Mouse (Mus musculus): Measurements from ENCODE around the gene Kcnip1. TPM values are rescaled to one million over a fixed set of nuclear protein-coding genes. Genes with fewer than 3 reads are reported as not detected.
A peak's percentile ranks its signal among the peaks of the same experiment; 100 is the strongest.

Kcnip1 gene
- polyA plus RNA-seq, 1 experiment from 2014 or later = 38.8 TPM

DNA sequence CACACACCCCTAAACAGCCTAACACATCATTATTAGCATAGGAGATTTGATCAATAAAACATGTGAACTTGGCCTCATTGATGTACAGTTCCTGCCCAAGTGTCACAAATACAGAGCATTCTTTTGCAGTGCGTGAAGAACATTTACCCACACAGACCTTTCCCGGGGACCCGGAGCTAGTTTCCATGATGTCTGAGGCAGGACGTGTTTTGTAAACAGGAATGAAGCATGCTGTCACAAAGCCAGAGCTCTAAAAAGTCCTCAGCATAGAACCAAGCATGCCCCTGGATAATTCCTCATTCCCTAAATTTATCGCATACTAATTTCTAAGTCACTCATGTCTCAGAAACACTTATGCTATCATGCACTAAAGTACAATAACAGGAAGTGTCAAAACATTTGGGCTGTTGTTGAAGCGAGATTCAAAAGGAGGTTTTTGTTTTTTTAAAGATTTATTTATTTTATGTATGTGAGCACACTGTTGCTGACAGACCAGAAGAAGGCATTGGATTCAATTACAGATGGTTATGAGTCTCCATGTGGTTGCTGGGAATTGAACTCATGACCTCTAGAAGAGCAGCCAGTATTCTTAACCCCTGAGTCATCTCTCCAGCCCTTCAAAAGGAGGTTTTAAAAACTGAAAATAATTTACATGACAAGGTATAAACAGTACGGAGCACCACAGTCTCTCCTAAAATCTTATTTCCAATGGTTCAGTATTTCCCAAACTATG lies 336.9 kb downstream of the Kcnip1 start:
- 82% methylated on average over 7 of the region's 7 CpGs for WGBS
- H3K4me2 ChIP-seq (replicated peaks) = no peak overlapping the region
- H3K27ac ChIP-seq = no peak overlapping the region
- H3K36me3 ChIP-seq = no peaks in the 10 kb centered on the region
- H3K9ac ChIP-seq = no peak overlapping the region
- H3K27me3 ChIP-seq (replicated peaks) = no peaks in the 10 kb centered on the region
- H3K4me3 ChIP-seq = no peak overlapping the region
- no peaks in the 10 kb centered on the region for H3K9me3 ChIP-seq
- no peak for ATAC-seq (ENCODE audit: low FRiP score, low read depth)
- no peaks in the 10 kb centered on the region for H3K4me1 ChIP-seq

DNA sequence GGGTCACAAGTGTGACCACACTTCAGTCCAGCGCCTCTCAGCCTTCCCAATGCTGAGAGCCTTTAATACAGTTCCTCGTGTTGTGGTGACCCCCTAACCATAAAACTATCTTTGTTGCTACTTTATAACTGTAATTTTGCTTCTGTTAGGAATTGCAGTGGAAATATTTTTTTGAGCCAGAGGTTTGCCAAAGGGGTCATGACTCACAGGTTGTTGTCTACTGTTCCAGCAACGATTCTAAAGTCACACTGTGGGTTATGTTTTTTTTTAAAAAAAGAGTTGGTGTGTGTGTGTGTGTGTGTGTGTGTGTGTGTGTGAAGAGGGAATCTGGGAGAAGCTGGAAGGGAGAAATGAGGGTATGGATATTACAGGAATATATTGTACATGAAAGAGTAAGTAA lies 337.7 kb downstream of the Kcnip1 start:
- H3K4me3 ChIP-seq = no peak overlapping the region
- H3K36me3 ChIP-seq = no peaks in the 10 kb centered on the region
- ATAC-seq (ENCODE audit: low FRiP score, low read depth) = no peak
- no peak overlapping the region for H3K9ac ChIP-seq
- WGBS = 74% methylated on average over 3 of the region's 3 CpGs
- no peak overlapping the region for H3K4me2 ChIP-seq (replicated peaks)
- H3K27ac ChIP-seq = no peak overlapping the region
- H3K9me3 ChIP-seq = no peaks in the 10 kb centered on the region
- no peaks in the 10 kb centered on the region for H3K27me3 ChIP-seq (replicated peaks)
- no peaks in the 10 kb centered on the region for H3K4me1 ChIP-seq

DNA sequence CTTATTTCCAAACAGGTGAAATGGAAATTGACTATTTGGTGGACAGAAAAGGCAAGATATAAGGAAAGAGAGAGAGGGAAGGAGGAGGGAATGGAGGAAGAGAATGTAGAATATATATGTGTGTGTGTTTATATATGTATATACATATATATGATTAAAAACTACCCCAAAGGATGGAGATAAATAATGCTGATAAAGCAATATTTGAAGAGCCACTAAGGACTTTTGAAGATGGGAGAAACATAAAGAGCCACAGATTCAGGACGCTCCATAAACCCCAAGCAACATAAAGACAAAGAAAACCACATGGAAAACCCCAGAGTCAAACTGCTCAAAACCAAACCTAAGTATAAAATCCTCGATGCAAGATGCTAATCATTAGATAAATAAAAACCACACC lies 338.5 kb downstream of the Kcnip1 start:
- H3K4me3 ChIP-seq = no peak overlapping the region
- no peaks in the 10 kb centered on the region for H3K36me3 ChIP-seq
- no peaks in the 10 kb centered on the region for H3K9me3 ChIP-seq
- H3K9ac ChIP-seq = no peak overlapping the region
- no peak for ATAC-seq (ENCODE audit: low FRiP score, low read depth)
- no peaks in the 10 kb centered on the region for H3K27me3 ChIP-seq (replicated peaks)
- H3K4me1 ChIP-seq = no peaks in the 10 kb centered on the region
- no peak overlapping the region for H3K27ac ChIP-seq
- WGBS = 85% methylated on average over 2 of the region's 2 CpGs
- no peak overlapping the region for H3K4me2 ChIP-seq (replicated peaks)

DNA sequence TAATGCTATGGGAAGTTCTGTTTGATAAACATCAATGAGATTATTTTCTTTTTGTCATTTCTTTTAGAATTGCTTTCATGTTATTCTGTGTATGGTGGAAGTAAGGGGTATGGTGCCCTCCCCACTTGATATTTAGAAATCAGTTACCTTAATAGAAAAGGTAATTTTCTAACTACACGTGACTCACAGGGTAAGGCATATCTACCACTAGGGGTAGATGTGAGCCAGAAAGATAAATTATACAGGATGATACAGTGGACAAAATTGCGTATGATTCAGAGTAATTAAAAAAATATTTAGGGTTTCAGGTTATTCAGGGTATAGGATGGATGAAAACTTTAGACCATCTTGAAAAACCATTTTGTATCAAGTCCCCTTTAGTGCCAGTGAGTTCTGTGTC lies 343.6 kb downstream of the Kcnip1 start:
- H3K4me2 ChIP-seq (replicated peaks) = no peak overlapping the region
- no peak overlapping the region for H3K27ac ChIP-seq
- no peak for ATAC-seq (ENCODE audit: low FRiP score, low read depth)
- H3K27me3 ChIP-seq (replicated peaks) = no peaks in the 10 kb centered on the region
- H3K4me3 ChIP-seq = no peak overlapping the region
- H3K9ac ChIP-seq = no peak overlapping the region
- 79% methylated on average over 2 of the region's 2 CpGs for WGBS
- H3K36me3 ChIP-seq = no peaks in the 10 kb centered on the region
- H3K4me1 ChIP-seq = no peaks in the 10 kb centered on the region
- no peaks in the 10 kb centered on the region for H3K9me3 ChIP-seq

DNA sequence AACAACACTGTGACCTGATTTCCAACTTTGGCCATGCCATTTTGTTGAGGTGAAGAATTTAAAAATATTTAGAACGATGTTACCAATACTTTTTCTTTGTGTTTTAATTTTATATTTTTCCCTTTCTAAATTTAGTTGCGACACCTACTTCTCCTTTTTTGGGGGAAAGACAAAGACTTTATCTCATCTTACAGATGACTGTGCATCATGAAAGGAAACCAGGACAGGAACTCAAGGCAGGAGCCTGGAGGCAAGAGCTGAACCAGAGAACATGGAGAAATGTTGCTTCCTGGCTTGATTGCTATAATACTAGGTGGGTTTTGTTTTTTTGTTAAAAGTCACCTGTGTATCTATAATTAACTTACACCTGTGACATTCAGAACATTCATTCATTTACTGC lies 355.8 kb downstream of the Kcnip1 start:
- no peak for ATAC-seq (ENCODE audit: low FRiP score, low read depth)
- no peaks in the 10 kb centered on the region for H3K36me3 ChIP-seq
- H3K9me3 ChIP-seq = no peaks in the 10 kb centered on the region
- no peak overlapping the region for H3K9ac ChIP-seq
- H3K4me1 ChIP-seq = no peaks in the 10 kb centered on the region
- WGBS = 94% methylated on average over 2 of the region's 2 CpGs
- H3K27me3 ChIP-seq (replicated peaks) = no peaks in the 10 kb centered on the region
- H3K27ac ChIP-seq = no peak overlapping the region
- no peak overlapping the region for H3K4me2 ChIP-seq (replicated peaks)
- H3K4me3 ChIP-seq = no peak overlapping the region

DNA sequence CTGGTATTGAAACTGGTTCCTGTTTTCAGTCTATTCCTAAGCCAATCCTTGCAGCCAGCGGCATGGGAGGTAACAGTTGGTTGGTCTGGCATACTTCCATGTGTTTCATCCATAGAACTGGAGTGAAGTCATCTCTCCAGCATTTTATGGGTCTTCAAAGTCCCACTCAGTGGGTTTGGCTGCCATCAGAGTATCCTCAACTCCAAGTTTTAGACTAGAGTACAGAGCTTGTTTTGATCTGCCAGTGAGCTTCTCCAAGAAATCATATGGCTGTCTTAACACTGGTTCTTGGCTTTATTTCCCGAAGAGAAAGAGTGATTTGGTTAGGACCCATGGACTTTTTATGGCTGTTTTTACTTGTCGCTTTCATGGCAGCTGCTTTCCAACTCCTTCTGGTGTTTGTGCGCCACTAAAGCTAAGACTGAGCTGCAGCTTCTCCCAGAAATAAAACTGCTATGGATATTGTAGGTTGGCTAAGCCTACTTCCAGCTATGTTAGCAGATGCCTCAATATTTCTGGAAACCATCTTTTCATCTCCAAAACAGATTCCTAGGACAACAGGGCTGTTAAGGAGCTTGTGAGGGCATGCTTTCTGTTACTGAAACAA lies 365.7 kb downstream of the Kcnip1 start:
- no peak overlapping the region for H3K4me3 ChIP-seq
- no peak overlapping the region for H3K4me2 ChIP-seq (replicated peaks)
- no peaks in the 10 kb centered on the region for H3K9me3 ChIP-seq
- WGBS = 88% methylated on average over 4 of the region's 4 CpGs
- H3K36me3 ChIP-seq = no peaks in the 10 kb centered on the region
- H3K27ac ChIP-seq = no peak overlapping the region
- no peak for ATAC-seq (ENCODE audit: low FRiP score, low read depth)
- no peaks in the 10 kb centered on the region for H3K27me3 ChIP-seq (replicated peaks)
- H3K4me1 ChIP-seq = no peaks in the 10 kb centered on the region
- H3K9ac ChIP-seq = no peak overlapping the region

DNA sequence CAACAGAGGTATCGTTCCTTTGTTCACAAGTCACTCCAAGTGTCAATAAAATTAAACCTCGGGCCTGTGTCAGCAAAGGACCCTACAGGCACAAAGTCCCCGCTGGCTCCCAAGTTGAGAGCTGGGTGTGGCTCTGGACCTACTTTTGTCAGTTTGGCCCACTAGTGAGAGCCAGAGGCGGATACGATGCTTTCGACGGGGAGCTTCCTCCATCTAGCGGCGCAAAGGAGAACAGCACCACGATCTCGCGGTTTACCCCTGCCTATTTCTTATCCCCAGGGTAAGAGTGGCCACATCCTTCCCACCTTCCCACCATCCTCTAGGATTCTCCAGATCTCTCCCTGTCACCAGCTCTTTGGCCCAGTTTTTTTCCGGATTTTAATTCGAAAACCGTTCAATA lies 378.7 kb downstream of the Kcnip1 start:
- peaks cover 3% of the 10 kb centered on the region; the same call in 1 of the 2 replicates for H3K27me3 ChIP-seq (replicated peaks)
- H3K9me3 ChIP-seq = no peaks in the 10 kb centered on the region
- H3K27ac ChIP-seq = no peak overlapping the region
- no peak for ATAC-seq (ENCODE audit: low FRiP score, low read depth)
- H3K36me3 ChIP-seq = no peaks in the 10 kb centered on the region
- H3K4me2 ChIP-seq (replicated peaks) = no peak overlapping the region
- no peaks in the 10 kb centered on the region for H3K4me1 ChIP-seq
- WGBS = 7% methylated on average over 15 of the region's 15 CpGs
- no peak overlapping the region for H3K4me3 ChIP-seq
- H3K9ac ChIP-seq = no peak overlapping the region

DNA sequence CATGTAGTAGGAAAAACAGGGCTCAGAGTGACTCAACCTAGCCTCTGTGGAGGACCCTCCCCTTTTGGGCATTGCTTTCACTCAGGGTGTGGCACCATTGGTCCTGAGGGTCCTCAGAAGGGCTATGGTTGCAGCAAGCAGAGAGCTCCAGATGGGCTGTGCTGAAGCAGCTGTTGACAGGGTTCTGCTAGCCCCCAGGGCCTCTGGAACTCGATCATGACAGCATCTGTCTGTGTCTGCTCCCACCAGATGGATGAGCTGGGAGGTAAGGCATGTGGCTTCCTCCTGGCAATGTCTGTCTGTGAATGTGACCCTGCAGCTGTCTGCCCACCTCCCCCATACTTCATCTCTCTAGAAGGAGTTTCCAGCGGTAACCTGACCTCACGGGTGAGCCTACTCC lies 385.2 kb downstream of the Kcnip1 start:
- H3K9me3 ChIP-seq = no peaks in the 10 kb centered on the region
- 45% methylated on average over 3 of the region's 3 CpGs for WGBS
- H3K27ac ChIP-seq = no peak overlapping the region
- H3K27me3 ChIP-seq (replicated peaks) = peaks cover 5% of the 10 kb centered on the region; the same call in 1 of the 2 replicates
- no peak overlapping the region for H3K4me3 ChIP-seq
- 0 out of 2 replicates have a peak, but pooled peaks have one; percentile 33 for ATAC-seq (ENCODE audit: low FRiP score, low read depth)
- H3K36me3 ChIP-seq = no peaks in the 10 kb centered on the region
- H3K9ac ChIP-seq = no peak overlapping the region
- H3K4me2 ChIP-seq (replicated peaks) = no peak overlapping the region
- H3K4me1 ChIP-seq = no peaks in the 10 kb centered on the region

DNA sequence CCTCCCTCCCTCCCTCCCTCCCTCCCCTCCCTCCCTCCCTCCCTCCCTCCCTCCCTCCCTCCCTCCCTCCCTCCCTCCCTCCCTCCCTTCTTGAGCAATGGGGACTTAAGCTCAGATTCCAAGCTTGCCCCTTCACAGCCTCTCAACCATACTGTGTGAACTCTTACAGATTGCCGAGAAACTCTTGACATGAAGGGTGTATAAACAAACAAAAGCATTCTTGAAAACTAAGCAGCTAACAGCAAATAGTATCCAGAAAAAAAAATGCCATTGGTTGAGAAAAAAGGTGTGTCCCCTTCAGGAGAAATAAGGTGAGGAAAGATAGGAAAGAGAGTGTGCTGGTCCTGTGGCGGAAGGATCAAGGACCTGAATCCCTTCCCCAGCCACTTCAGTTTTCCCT lies 389.8 kb downstream of the Kcnip1 start:
- no peaks in the 10 kb centered on the region for H3K9me3 ChIP-seq
- no peak overlapping the region for H3K9ac ChIP-seq
- H3K27ac ChIP-seq = no peak overlapping the region
- 83% methylated on average over 2 of the region's 2 CpGs for WGBS
- H3K27me3 ChIP-seq (replicated peaks) = no peaks in the 10 kb centered on the region
- no peak overlapping the region for H3K4me3 ChIP-seq
- no peaks in the 10 kb centered on the region for H3K36me3 ChIP-seq
- no peak for ATAC-seq (ENCODE audit: low FRiP score, low read depth)
- H3K4me1 ChIP-seq = no peaks in the 10 kb centered on the region
- H3K4me2 ChIP-seq (replicated peaks) = no peak overlapping the region

DNA sequence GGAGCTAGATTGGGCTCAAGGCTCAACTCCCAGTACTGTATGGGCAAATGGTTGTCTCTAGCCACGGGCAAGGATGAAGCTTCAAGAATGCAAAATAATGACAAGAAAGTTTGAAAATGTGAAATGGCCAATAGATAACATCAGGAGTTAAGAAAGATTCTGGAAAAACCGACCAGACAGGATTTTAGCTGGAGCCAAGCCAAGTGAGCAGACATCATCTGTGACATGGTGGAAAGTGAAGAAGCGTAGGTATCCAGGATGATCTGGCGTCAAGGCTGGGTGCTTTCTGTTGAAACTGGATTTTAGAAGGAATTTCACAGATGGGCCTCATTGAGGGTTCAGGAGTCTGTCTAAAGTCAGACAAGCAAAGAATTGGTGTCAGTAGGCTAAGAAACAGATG lies 394.0 kb downstream of the Kcnip1 start, which contains the start of gene D130052B06Rik:
Gene D130052B06Rik, plus strand, starts transcription at position 317 of the 400 bp plus-strand sequence.
- Histone ChIP-seq H3K9me3 (no peaks in the 10 kb centered on the region), H3K4me2 (replicated peaks) (no peak within 1 kb of the TSS), H3K4me3 (no peak within 1 kb of the TSS), H3K36me3 (no peaks in the 10 kb centered on the region), H3K9ac (no peak within 1 kb of the TSS), H3K4me1 (no peaks in the 10 kb centered on the region), H3K27me3 (replicated peaks) (no peaks in the 10 kb centered on the region), H3K27ac (no peak within 1 kb of the TSS)
- no peak for ATAC-seq (ENCODE audit: low FRiP score, low read depth)
- WGBS = 85% methylated on average over 4 of the region's 4 CpGs

DNA sequence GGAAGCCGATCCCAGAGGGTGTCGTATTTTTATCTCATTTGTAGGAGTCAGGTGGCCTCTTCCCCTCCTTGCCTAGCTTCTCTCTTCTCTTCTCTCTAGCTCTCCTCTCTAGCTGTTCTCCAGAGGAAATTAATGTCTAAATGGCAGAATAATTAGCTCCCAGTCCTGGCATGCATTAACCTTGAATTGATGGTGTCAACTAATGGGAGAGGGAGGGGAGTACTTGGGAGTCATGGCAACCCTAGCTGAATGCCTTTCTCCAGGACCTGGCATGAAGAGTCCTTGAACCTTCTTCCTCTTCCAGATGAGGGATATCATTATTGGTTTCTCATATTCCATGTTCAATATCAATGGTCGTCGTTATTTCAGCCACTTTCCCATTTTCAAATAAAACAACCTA lies 396.3 kb downstream of the Kcnip1 start:
- Histone ChIP-seq H3K4me1 (no peaks in the 10 kb centered on the region), H3K27ac (no peak overlapping the region), H3K36me3 (no peaks in the 10 kb centered on the region), H3K9ac (no peak overlapping the region), H3K9me3 (no peaks in the 10 kb centered on the region), H3K27me3 (replicated peaks) (no peaks in the 10 kb centered on the region), H3K4me2 (replicated peaks) (no peak overlapping the region), H3K4me3 (no peak overlapping the region)
- WGBS = 74% methylated on average over 4 of the region's 4 CpGs
- 0 out of 2 replicates have a peak, but pooled peaks have one; percentile 37 for ATAC-seq (ENCODE audit: low FRiP score, low read depth)

DNA sequence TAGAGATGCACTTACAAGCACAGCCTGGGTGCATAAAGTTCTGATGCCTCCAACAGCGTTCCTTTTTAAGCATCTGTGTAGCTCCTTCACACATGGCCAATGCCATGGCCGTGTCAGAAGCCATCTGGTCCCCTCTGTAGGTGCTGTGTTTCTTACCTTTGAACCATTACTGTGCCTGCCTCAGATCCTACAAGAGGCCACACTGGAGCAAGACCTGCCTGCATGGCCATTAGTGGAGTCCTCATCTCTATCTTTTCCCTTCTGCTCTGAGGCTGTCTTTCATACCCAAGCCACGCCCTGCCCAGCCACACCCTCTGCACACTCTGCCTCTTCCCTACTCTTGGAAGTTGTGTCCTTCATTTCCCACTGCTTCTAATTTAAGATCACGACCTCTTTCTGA lies 400.1 kb downstream of the Kcnip1 start:
- Histone ChIP-seq H3K4me2 (replicated peaks) (no peak overlapping the region), H3K9ac (no peak overlapping the region), H3K9me3 (no peaks in the 10 kb centered on the region), H3K27ac (no peak overlapping the region), H3K4me3 (no peak overlapping the region), H3K27me3 (replicated peaks) (no peaks in the 10 kb centered on the region), H3K4me1 (no peaks in the 10 kb centered on the region), H3K36me3 (no peaks in the 10 kb centered on the region)
- 82% methylated on average over 4 of the region's 4 CpGs for WGBS
- ATAC-seq (ENCODE audit: low FRiP score, low read depth) = no peak

DNA sequence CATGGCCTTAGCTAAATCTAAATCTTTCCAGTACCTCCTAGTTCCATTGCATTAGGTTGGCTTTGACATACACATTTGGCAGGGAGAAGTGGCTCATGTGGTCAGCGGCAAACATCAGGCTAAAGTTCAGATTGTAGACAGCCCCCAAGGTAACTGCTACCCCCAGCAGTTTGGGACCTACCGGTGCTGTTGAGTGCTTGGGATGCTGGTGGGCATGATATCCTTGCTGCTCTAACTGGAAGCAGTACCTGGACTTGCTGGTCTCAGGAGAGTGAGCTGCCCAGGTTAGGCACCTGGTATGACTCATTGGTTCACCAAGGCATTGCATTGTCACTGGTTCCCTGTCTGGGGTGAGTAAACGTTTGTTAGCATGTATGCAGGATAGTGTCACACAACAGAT lies 402.2 kb downstream of the Kcnip1 start:
- Histone ChIP-seq H3K4me3 (no peak overlapping the region), H3K4me2 (replicated peaks) (no peak overlapping the region), H3K9me3 (no peaks in the 10 kb centered on the region), H3K9ac (no peak overlapping the region), H3K36me3 (no peaks in the 10 kb centered on the region), H3K27me3 (replicated peaks) (no peaks in the 10 kb centered on the region), H3K4me1 (no peaks in the 10 kb centered on the region), H3K27ac (no peak overlapping the region)
- no peak for ATAC-seq (ENCODE audit: low FRiP score, low read depth)
- WGBS = 93% methylated on average over 3 of the region's 3 CpGs
